Mouse (Mus musculus) activated CD4-positive, CD25-positive, alpha-beta regulatory T cell, adult 4 months (primary cell): Measurements from ENCODE around the gene St7. TPM values are rescaled to one million over a fixed set of nuclear protein-coding genes. Genes with fewer than 3 reads are reported as not detected.
A peak's percentile ranks its signal among the peaks of the same experiment; 100 is the strongest.

Experiments used
- ATAC-seq: one replicate; pipeline ENCODE4 v1.8.0; 2017
- polyA plus RNA-seq, 2 experiments: library from polyadenylated mRNA; unstranded; fragments of 100-300 nt; shearing (Covaris generic); gene quantifications; one replicate each; pipeline ENCODE4 v1.2.1; 2017

St7 gene
- polyA plus RNA-seq, 2 experiments from 2014 or later: 4.2 to 4.6 TPM

- ATAC-seq: no peak
Measured at GRCm38 (mm10) chr6:17720022-17720421, 27.3 kb downstream of the St7 start.

GRCm38 (mm10) chr6:17721706-17722105 lies 29.0 kb downstream of the St7 start:
- no peak for ATAC-seq

- peak; percentile 70 for ATAC-seq
Measured at GRCm38 (mm10) chr6:17725841-17726460, 33.2 kb downstream of the St7 start.

- no peak for ATAC-seq
Measured at GRCm38 (mm10) chr6:17727241-17727640, 34.5 kb downstream of the St7 start.

- no peak for ATAC-seq
Measured at GRCm38 (mm10) chr6:17727891-17728790, 35.4 kb downstream of the St7 start.

- no peak for ATAC-seq
Measured at GRCm38 (mm10) chr6:17730122-17730521, 37.4 kb downstream of the St7 start.

GRCm38 (mm10) chr6:17731694-17732093 lies 39.0 kb downstream of the St7 start:
- peak; percentile 43 for ATAC-seq

GRCm38 (mm10) chr6:17733951-17734411 lies 41.2 kb downstream of the St7 start:
- no peak for ATAC-seq

GRCm38 (mm10) chr6:17737262-17737948 lies 44.7 kb downstream of the St7 start:
- ATAC-seq: peak; percentile 65

GRCm38 (mm10) chr6:17740128-17740527 lies 47.4 kb downstream of the St7 start:
- ATAC-seq: no peak

- ATAC-seq: no peak
Measured at GRCm38 (mm10) chr6:17741639-17742038, 48.9 kb downstream of the St7 start.

GRCm38 (mm10) chr6:17742209-17742608 lies 49.5 kb downstream of the St7 start:
- no peak for ATAC-seq

GRCm38 (mm10) chr6:17743325-17743724 lies 50.6 kb downstream of the St7 start:
- no peak for ATAC-seq

GRCm38 (mm10) chr6:17747724-17748123 lies 55.0 kb downstream of the St7 start:
- no peak for ATAC-seq

- ATAC-seq: peak; percentile 99
Measured at GRCm38 (mm10) chr6:17748866-17749582, 56.3 kb downstream of the St7 start.

- no peak for ATAC-seq
Measured at GRCm38 (mm10) chr6:17749596-17749995, 56.9 kb downstream of the St7 start.

GRCm38 (mm10) chr6:17750041-17750660 lies 57.4 kb downstream of the St7 start:
- no peak for ATAC-seq

- no peak for ATAC-seq
Measured at GRCm38 (mm10) chr6:17750957-17751356, 58.2 kb downstream of the St7 start.

- no peak for ATAC-seq
Measured at GRCm38 (mm10) chr6:17755902-17756301, 63.2 kb downstream of the St7 start.

- no peak for ATAC-seq
Measured at GRCm38 (mm10) chr6:17758568-17758967, 65.8 kb downstream of the St7 start.

- ATAC-seq: no peak
Measured at GRCm38 (mm10) chr6:17763963-17764659, 71.4 kb downstream of the St7 start.

- no peak for ATAC-seq
Measured at GRCm38 (mm10) chr6:17764660-17764998, 71.9 kb downstream of the St7 start.
